8 mouse cellular contexts compared by ENCODE assay signal in genomic region chr17:87975229-87975853, GRCm38 (mm10). TPM values are rescaled to one million over a fixed set of nuclear protein-coding genes. Genes with fewer than 3 reads are reported as not detected.
DNase-seq lines count a peak whose midpoint lies in the region; ATAC-seq and TF ChIP-seq lines count a peak whose summit lies in the region.

No protein-coding gene starts in this region.

- TF ChIP-seq POLR2A in cerebellum, adult 2 months (IDR thresholded peaks at IDR 0.05; ENCODE audit: borderline replicate concordance, insufficient read depth, low read length), result no peak
- no peak for TF ChIP-seq POLR2A in thymus, adult 2 months (IDR thresholded peaks at IDR 0.05; ENCODE audit: control insufficient read depth, extremely low read depth, insufficient read depth, low read length, poor library complexity)

- H3K4me1 ChIP-seq in cerebellum, adult 2 months (ENCODE audit: control insufficient read depth, insufficient read depth, low read length), result no peaks in the 10 kb centered on the region; the same call in 1 of the 2 replicates
- no peaks in the 10 kb centered on the region for H3K4me1 ChIP-seq in intestine, postnatal 0 days (replicated peaks; ENCODE audit: control insufficient read depth, insufficient read depth, low read length)
- H3K4me1 ChIP-seq in liver, embryonic 16.5 days (ENCODE audit: control insufficient read depth, low read depth, low read length), result peaks cover 22% of the 10 kb centered on the region
- peaks cover 17% of the 10 kb centered on the region for H3K4me1 ChIP-seq in neural tube, embryonic 13.5 days (replicated peaks)
- H3K4me1 ChIP-seq in thymus, adult 2 months (replicated peaks; ENCODE audit: control insufficient read depth, insufficient read depth, low read length), result peaks cover 31% of the 10 kb centered on the region

- H3K27me3 ChIP-seq in cerebellum, adult 2 months (ENCODE audit: control insufficient read depth, insufficient read depth, low read length), result no peaks in the 10 kb centered on the region
- H3K27me3 ChIP-seq in intestine, postnatal 0 days (replicated peaks; ENCODE audit: control insufficient read depth, insufficient read depth, low read length), result no peaks in the 10 kb centered on the region
- H3K27me3 ChIP-seq in liver, embryonic 16.5 days (ENCODE audit: control insufficient read depth, insufficient read depth, low read depth, low read length), result no peaks in the 10 kb centered on the region
- H3K27me3 ChIP-seq in neural tube, embryonic 13.5 days, result no peaks in the 10 kb centered on the region; the same call in 1 of the 2 replicates
- no peaks in the 10 kb centered on the region for H3K27me3 ChIP-seq in thymus, adult 2 months (ENCODE audit: control insufficient read depth, insufficient read depth, low read length)

- H3K27ac ChIP-seq in cerebellum, adult 2 months (ENCODE audit: insufficient read depth, low read length), result peak overlapping the region; percentile 30; the same call in 1 of the 2 replicates
- peak overlapping the region; percentile 71 for H3K27ac ChIP-seq in intestine, postnatal 0 days (ENCODE audit: low read depth, low read length)
- H3K27ac ChIP-seq in liver, embryonic 16.5 days (ENCODE audit: low read length), result peak overlapping the region; percentile 83
- H3K27ac ChIP-seq in neural tube, embryonic 13.5 days (replicated peaks), result peak overlapping the region; percentile 85
- peak overlapping the region; percentile 80 for H3K27ac ChIP-seq in thymus, adult 2 months (ENCODE audit: control insufficient read depth, insufficient read depth, low read length)

- H3K9ac ChIP-seq in intestine, postnatal 0 days (ENCODE audit: low read depth, low read length), result peak overlapping the region; percentile 70
- H3K9ac ChIP-seq in liver, embryonic 16.5 days (ENCODE audit: low read depth, low read length), result peak overlapping the region; percentile 86
- H3K9ac ChIP-seq in neural tube, embryonic 13.5 days, result peak overlapping the region; percentile 89

- WGBS in cerebellum, adult 2 months, result 1% methylated on average over 62 of the region's 68 CpGs
- under 1% methylated on average over 60 of the region's 68 CpGs for WGBS in intestine, postnatal 0 days
- WGBS in liver, embryonic 16.5 days (ENCODE audit: insufficient replicate concordance), result under 1% methylated on average over 61 of the region's 68 CpGs
- WGBS in neural tube, embryonic 13.5 days, result under 1% methylated on average over 47 of the region's 68 CpGs
- WGBS in thymus, adult 2 months, result under 1% methylated on average over 58 of the region's 68 CpGs

- no peaks in the 10 kb centered on the region for H3K9me3 ChIP-seq in intestine, postnatal 0 days (ENCODE audit: control insufficient read depth)
- no peaks in the 10 kb centered on the region for H3K9me3 ChIP-seq in liver, embryonic 16.5 days (replicated peaks; ENCODE audit: control insufficient read depth, low read length)
- no peaks in the 10 kb centered on the region for H3K9me3 ChIP-seq in neural tube, embryonic 13.5 days

- no peaks in the 10 kb centered on the region for H3K36me3 ChIP-seq in intestine, postnatal 0 days (ENCODE audit: control insufficient read depth, insufficient read depth)
- H3K36me3 ChIP-seq in liver, embryonic 16.5 days (ENCODE audit: control insufficient read depth, insufficient read depth), result peaks cover 3% of the 10 kb centered on the region; the same call in 1 of the 2 replicates
- peaks cover 10% of the 10 kb centered on the region; the same call in 1 of the 2 replicates for H3K36me3 ChIP-seq in neural tube, embryonic 13.5 days
- peaks cover 7% of the 10 kb centered on the region; the same call in 1 of the 2 replicates for H3K36me3 ChIP-seq in thymus, adult 2 months (ENCODE audit: control insufficient read depth, insufficient read depth, low read length)

- ATAC-seq in intestine, postnatal 0 days, result peak; percentile 58
- ATAC-seq in liver, embryonic 16.5 days (ENCODE audit: low read depth), result peak; percentile 56
- ATAC-seq in neural tube, embryonic 13.5 days (ENCODE audit: low read depth), result peak; percentile 75

- peak overlapping the region; percentile 87 for H3K4me2 ChIP-seq in intestine, postnatal 0 days (replicated peaks; ENCODE audit: low read depth)
- peak overlapping the region; percentile 95 for H3K4me2 ChIP-seq in liver, embryonic 16.5 days (ENCODE audit: low read depth, low read length)
- H3K4me2 ChIP-seq in neural tube, embryonic 13.5 days, result peak overlapping the region; percentile 89

- peak overlapping the region; percentile 78 for H3K4me3 ChIP-seq in cerebellum, adult 2 months (replicated peaks; ENCODE audit: insufficient read depth, low read depth, low read length)
- H3K4me3 ChIP-seq in intestine, postnatal 0 days (ENCODE audit: low read depth, low read length), result peak overlapping the region; percentile 82
- H3K4me3 ChIP-seq in liver, embryonic 16.5 days (ENCODE audit: low read depth, low read length), result peak overlapping the region; percentile 97
- H3K4me3 ChIP-seq in neural tube, embryonic 13.5 days, result peak overlapping the region; percentile 74
- peak overlapping the region; percentile 81 for H3K4me3 ChIP-seq in thymus, adult 2 months (ENCODE audit: control insufficient read depth, insufficient read depth, low read length)

- TF ChIP-seq CTCF in cerebellum, adult 2 months (IDR thresholded peaks at IDR 0.05; ENCODE audit: borderline replicate concordance, insufficient read depth, low read depth, low read length), result no peak
- TF ChIP-seq CTCF in intestine, postnatal 0 days (IDR thresholded peaks at IDR 0.05; ENCODE audit: low read depth), result no peak
- TF ChIP-seq CTCF in thymus, adult 2 months (IDR thresholded peaks at IDR 0.05; ENCODE audit: borderline replicate concordance, control insufficient read depth, extremely low read depth, insufficient read depth, low read length, poor library complexity), result no peak

- peak; percentile 29 to 35 for DNase-seq in right cerebral cortex, adult 2 months (ENCODE audit: low spot score in 2 of 2)
- no peak for DNase-seq in right cerebral cortex, postnatal 36 days (ENCODE audit: low spot score in 2 of 2)
- no peak for DNase-seq in cerebellum, adult 2 months
- DNase-seq in gastrocnemius, adult 8-10 months (ENCODE audit: low spot score in 2 of 2), result peak; percentile 14
- DNase-seq in thymus, adult 2 months, result peak; percentile 78

RNA-seq across cellular contexts. Expression of gene Msh6, which starts 0.5 kb away (rescaled TPM):
- 11.5 and 11.9 TPM in 2 replicates for polyA plus RNA-seq in cerebellum, adult 2 months (2012; rRNA removed)
- total RNA-seq in gastrocnemius, adult 8-10 months (2022), result 1 to 10 TPM; 3.5 to 4.7 (median 4.2) TPM
- 9.0 and 9.2 TPM in 2 replicates for polyA plus RNA-seq in intestine, postnatal 0 days (2015; fragmentation: Nextera tagmentation; extraction: Ambion mirVana)
- 20.3 and 21.8 TPM in 2 replicates for polyA plus RNA-seq in liver, embryonic 16.5 days (2015; fragmentation: Nextera tagmentation; extraction: Ambion mirVana)
- polyA plus RNA-seq in neural tube, embryonic 13.5 days (2015; fragmentation: Nextera tagmentation; extraction: Ambion mirVana), result 28.3 and 31.7 TPM in 2 replicates
- 24.0 and 27.6 TPM in 2 replicates for polyA plus RNA-seq in thymus, adult 2 months (2012; rRNA removed)

RNA-seq across cellular contexts. Expression of gene Rpl36-ps4, which starts 54.6 kb away (rescaled TPM):
- polyA plus RNA-seq in cerebellum, adult 2 months (2012; rRNA removed), result not detected in 2 replicates
- total RNA-seq in gastrocnemius, adult 8-10 months (2022), result not detected
- not detected in 2 replicates for polyA plus RNA-seq in intestine, postnatal 0 days (2015; fragmentation: Nextera tagmentation; extraction: Ambion mirVana)
- not detected in 2 replicates for polyA plus RNA-seq in liver, embryonic 16.5 days (2015; fragmentation: Nextera tagmentation; extraction: Ambion mirVana)
- not detected in 2 replicates for polyA plus RNA-seq in neural tube, embryonic 13.5 days (2015; fragmentation: Nextera tagmentation; extraction: Ambion mirVana)
- polyA plus RNA-seq in thymus, adult 2 months (2012; rRNA removed), result not detected in 2 replicates

Comparison
In these comparisons a context has a peak if more than half of its experiments do, and no peak if none do; other contexts are left out.
1. DNase-seq: peak in right cerebral cortex, adult 2 months (2 of 2), gastrocnemius, adult 8-10 months (2 of 2) and thymus, adult 2 months (single experiment); none in right cerebral cortex, postnatal 36 days (0 of 2) and cerebellum, adult 2 months (0 of 2).
2. H3K27ac ChIP-seq: peak in every context shown above with its lines; median percentile 85 in neural tube, embryonic 13.5 days; 83 in liver, embryonic 16.5 days; 80 in thymus, adult 2 months; 71 in intestine, postnatal 0 days; 30 in cerebellum, adult 2 months.
3. Peak in every context shown above with its lines, with median percentiles within 50 percentile points of each other: H3K4me3 ChIP-seq, ATAC-seq, H3K4me2 ChIP-seq and H3K9ac ChIP-seq.